Mouse (Mus musculus): ENCODE measurements around the gene Josd2. TPM values are rescaled to one million over a fixed set of nuclear protein-coding genes. Genes with fewer than 3 reads are reported as not detected.

Josd2 gene
- polyA plus RNA-seq, 1 experiment: 233 TPM

DNA sequence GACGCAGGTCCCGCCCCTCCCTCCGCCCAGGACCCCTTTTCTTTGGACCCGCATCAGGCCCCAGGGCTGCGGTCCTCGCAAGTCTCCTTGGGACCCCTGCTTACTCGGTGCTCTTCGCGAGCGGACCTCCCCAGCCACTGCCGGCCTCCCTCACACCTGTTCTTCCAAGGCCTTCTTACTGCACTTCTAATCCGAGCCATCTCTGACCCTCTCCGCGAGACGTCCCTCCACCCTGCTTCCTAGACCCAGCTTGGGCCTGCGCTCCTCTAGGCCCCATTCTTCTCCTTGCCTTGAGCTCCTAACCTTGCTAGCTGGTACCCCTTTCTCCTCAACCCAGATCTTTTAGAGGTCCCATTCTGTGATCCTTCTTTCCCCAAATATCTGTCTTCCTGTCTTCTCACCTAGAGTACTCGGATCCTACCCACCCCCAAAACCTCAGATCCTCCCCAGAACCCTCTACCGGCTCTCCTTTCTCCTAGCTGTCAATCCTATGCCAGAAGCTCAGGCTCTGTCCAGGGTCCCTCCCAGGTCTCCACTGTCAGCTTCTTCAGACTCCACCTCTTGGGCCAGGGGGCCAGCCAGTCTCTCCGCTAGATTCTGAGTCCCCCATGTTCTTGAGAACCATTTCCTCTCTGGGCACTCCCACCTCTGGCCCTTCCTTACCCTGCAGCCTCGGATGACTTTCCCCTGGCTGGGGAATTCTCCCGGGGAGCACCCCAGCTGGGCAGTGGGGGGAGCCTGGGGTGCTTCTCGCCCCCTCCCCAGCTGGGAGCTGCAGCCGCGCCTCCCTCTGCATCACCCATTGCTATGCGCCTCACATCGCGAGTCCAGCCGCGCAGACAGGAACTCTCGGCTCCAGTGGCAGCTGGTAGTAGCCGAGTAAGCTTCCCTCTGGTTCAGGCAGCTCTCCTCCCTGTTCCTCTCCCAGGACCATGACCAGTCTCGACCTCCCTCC, 38.0 kb upstream of the Josd2 start:
- peaks cover 65% of the 10 kb centered on the region for H3K27me3 ChIP-seq (ENCODE audit: control insufficient read depth, insufficient read depth, insufficient read length)
- H3ac ChIP-seq (ENCODE audit: control insufficient read depth, insufficient read length): no peak overlapping the region
- no peak overlapping the region for H3K4me3 ChIP-seq
- H3K36me3 ChIP-seq (ENCODE audit: control insufficient read depth, insufficient read depth): no peaks in the 10 kb centered on the region
- TF ChIP-seq REST (IDR thresholded peaks at IDR 0.05; ENCODE audit: insufficient read depth, insufficient read length): no peak
- TF ChIP-seq E2F4 (IDR thresholded peaks at IDR 0.05; ENCODE audit: insufficient read depth): no peak
- TF ChIP-seq SRF (IDR thresholded peaks at IDR 0.05; ENCODE audit: control insufficient read depth, insufficient read length, low read depth): no peak
- no peak for TF ChIP-seq TCF12 (IDR thresholded peaks at IDR 0.05; ENCODE audit: insufficient read depth, poor library complexity, severe bottlenecking)
- TF ChIP-seq POLR2AphosphoS2 (IDR thresholded peaks at IDR 0.05; ENCODE audit: insufficient read length, low read depth): no peak
- no peak for TF ChIP-seq USF1 (IDR thresholded peaks at IDR 0.05; ENCODE audit: low read depth)
- no peak for TF ChIP-seq POLR2A (IDR thresholded peaks at IDR 0.05; ENCODE audit: insufficient read length, low read depth)
- TF ChIP-seq MYOD1 (IDR thresholded peaks at IDR 0.05; ENCODE audit: control insufficient read depth in 1 of 3, insufficient read length in 2 of 3, low read depth in 2 of 3): no peak
- TF ChIP-seq CEBPB (IDR thresholded peaks at IDR 0.05; ENCODE audit: insufficient read depth, poor library complexity, severe bottlenecking): no peak
- TF ChIP-seq MYOG (IDR thresholded peaks at IDR 0.05; ENCODE audit: control insufficient read depth in 1 of 3, insufficient read depth in 1 of 3, insufficient read length in 2 of 3, low read depth in 2 of 3): no peak
- TF ChIP-seq TCF3 (IDR thresholded peaks at IDR 0.05; ENCODE audit: insufficient read length, low read depth): no peak
- TF ChIP-seq MAX (IDR thresholded peaks at IDR 0.05; ENCODE audit: low read depth): no peak
- no peaks in the 10 kb centered on the region for H3K79me2 ChIP-seq (ENCODE audit: control insufficient read depth, insufficient read depth)
- no peak overlapping the region for H3K4me2 ChIP-seq (ENCODE audit: low read depth)

- H3K4me3 ChIP-seq: no peak overlapping the region
- no peaks in the 10 kb centered on the region for H3K79me2 ChIP-seq (ENCODE audit: control insufficient read depth, insufficient read depth)
- no peaks in the 10 kb centered on the region for H3K36me3 ChIP-seq (ENCODE audit: control insufficient read depth, insufficient read depth)
- no peak overlapping the region for H3K4me2 ChIP-seq (ENCODE audit: low read depth)
- TF ChIP-seq POLR2A (IDR thresholded peaks at IDR 0.05; ENCODE audit: insufficient read length, low read depth) (no peak), TCF12 (IDR thresholded peaks at IDR 0.05; ENCODE audit: insufficient read depth, poor library complexity, severe bottlenecking) (no peak), USF1 (IDR thresholded peaks at IDR 0.05; ENCODE audit: low read depth) (no peak), TCF3 (IDR thresholded peaks at IDR 0.05; ENCODE audit: insufficient read length, low read depth) (no peak), SRF (IDR thresholded peaks at IDR 0.05; ENCODE audit: control insufficient read depth, insufficient read length, low read depth) (no peak), E2F4 (IDR thresholded peaks at IDR 0.05; ENCODE audit: insufficient read depth) (no peak), REST (IDR thresholded peaks at IDR 0.05; ENCODE audit: insufficient read depth, insufficient read length) (no peak), MYOD1 (IDR thresholded peaks at IDR 0.05; ENCODE audit: control insufficient read depth in 1 of 3, insufficient read length in 2 of 3, low read depth in 2 of 3) (no peak), MYOG (IDR thresholded peaks at IDR 0.05; ENCODE audit: control insufficient read depth in 1 of 3, insufficient read depth in 1 of 3, insufficient read length in 2 of 3, low read depth in 2 of 3) (no peak)
- no peak overlapping the region for H3ac ChIP-seq (ENCODE audit: control insufficient read depth, insufficient read length)
- H3K27me3 ChIP-seq (ENCODE audit: control insufficient read depth, insufficient read depth, insufficient read length): peaks cover 67% of the 10 kb centered on the region
Measured at GRCm38 (mm10) chr7:44432550-44432949, 35.2 kb upstream of the Josd2 start.

DNA sequence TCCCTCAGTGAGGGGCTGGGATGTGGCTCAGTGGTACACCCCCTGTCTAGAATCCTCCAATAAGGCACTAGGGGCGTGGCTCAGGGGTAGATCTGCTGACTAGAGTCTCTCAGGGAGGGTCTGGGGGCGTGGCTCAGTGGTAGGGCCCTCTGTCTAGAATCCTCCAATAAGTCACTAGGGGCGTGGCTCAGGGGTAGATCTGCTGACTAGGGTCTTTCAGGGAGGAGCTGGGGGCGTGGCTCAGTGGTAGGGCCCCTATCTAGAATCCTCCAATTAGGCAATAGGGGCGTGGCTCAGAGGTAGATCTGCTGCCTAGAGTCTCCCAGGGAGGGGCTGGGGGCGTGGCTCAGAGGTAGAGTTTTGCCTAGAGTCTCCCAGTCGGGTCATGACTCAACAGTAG, 34.4 kb upstream of the Josd2 start:
- no peak for TF ChIP-seq MYOG (IDR thresholded peaks at IDR 0.05; ENCODE audit: control insufficient read depth in 1 of 3, insufficient read depth in 1 of 3, insufficient read length in 2 of 3, low read depth in 2 of 3)
- TF ChIP-seq POLR2AphosphoS2 (IDR thresholded peaks at IDR 0.05; ENCODE audit: insufficient read length, low read depth): no peak
- TF ChIP-seq E2F4 (IDR thresholded peaks at IDR 0.05; ENCODE audit: insufficient read depth): no peak
- no peak for TF ChIP-seq TCF3 (IDR thresholded peaks at IDR 0.05; ENCODE audit: insufficient read length, low read depth)
- TF ChIP-seq MYOD1 (IDR thresholded peaks at IDR 0.05; ENCODE audit: control insufficient read depth in 1 of 3, insufficient read length in 2 of 3, low read depth in 2 of 3): no peak
- TF ChIP-seq POLR2A (IDR thresholded peaks at IDR 0.05; ENCODE audit: insufficient read length, low read depth): no peak
- no peak for TF ChIP-seq SRF (IDR thresholded peaks at IDR 0.05; ENCODE audit: control insufficient read depth, insufficient read length, low read depth)
- TF ChIP-seq USF1 (IDR thresholded peaks at IDR 0.05; ENCODE audit: low read depth): no peak
- TF ChIP-seq CEBPB (IDR thresholded peaks at IDR 0.05; ENCODE audit: insufficient read depth, poor library complexity, severe bottlenecking): no peak
- no peak for TF ChIP-seq TCF12 (IDR thresholded peaks at IDR 0.05; ENCODE audit: insufficient read depth, poor library complexity, severe bottlenecking)
- TF ChIP-seq REST (IDR thresholded peaks at IDR 0.05; ENCODE audit: insufficient read depth, insufficient read length): no peak
- TF ChIP-seq MAX (IDR thresholded peaks at IDR 0.05; ENCODE audit: low read depth): no peak
- Histone ChIP-seq H3K27me3 (ENCODE audit: control insufficient read depth, insufficient read depth, insufficient read length) (peaks cover 59% of the 10 kb centered on the region), H3K4me2 (ENCODE audit: low read depth) (no peak overlapping the region)

GRCm38 (mm10) chr7:44434089-44434488, 33.7 kb upstream of the Josd2 start:
- Histone ChIP-seq H3K27me3 (ENCODE audit: control insufficient read depth, insufficient read depth, insufficient read length) (peaks cover 52% of the 10 kb centered on the region), H3K36me3 (ENCODE audit: control insufficient read depth, insufficient read depth) (no peaks in the 10 kb centered on the region), H3K4me3 (no peak overlapping the region), H3K79me2 (ENCODE audit: control insufficient read depth, insufficient read depth) (no peaks in the 10 kb centered on the region), H3ac (ENCODE audit: control insufficient read depth, insufficient read length) (no peak overlapping the region), H3K4me2 (ENCODE audit: low read depth) (no peak overlapping the region)
- TF ChIP-seq MAX (IDR thresholded peaks at IDR 0.05; ENCODE audit: low read depth): no peak
- no peak for TF ChIP-seq SRF (IDR thresholded peaks at IDR 0.05; ENCODE audit: control insufficient read depth, insufficient read length, low read depth)
- no peak for TF ChIP-seq POLR2A (IDR thresholded peaks at IDR 0.05; ENCODE audit: insufficient read length, low read depth)
- no peak for TF ChIP-seq POLR2AphosphoS2 (IDR thresholded peaks at IDR 0.05; ENCODE audit: insufficient read length, low read depth)
- no peak for TF ChIP-seq E2F4 (IDR thresholded peaks at IDR 0.05; ENCODE audit: insufficient read depth)
- no peak for TF ChIP-seq CEBPB (IDR thresholded peaks at IDR 0.05; ENCODE audit: insufficient read depth, poor library complexity, severe bottlenecking)
- no peak for TF ChIP-seq USF1 (IDR thresholded peaks at IDR 0.05; ENCODE audit: low read depth)
- TF ChIP-seq MYOD1 (IDR thresholded peaks at IDR 0.05; ENCODE audit: control insufficient read depth in 1 of 3, insufficient read length in 2 of 3, low read depth in 2 of 3): no peak
- TF ChIP-seq TCF12 (IDR thresholded peaks at IDR 0.05; ENCODE audit: insufficient read depth, poor library complexity, severe bottlenecking): no peak
- TF ChIP-seq REST (IDR thresholded peaks at IDR 0.05; ENCODE audit: insufficient read depth, insufficient read length): no peak
- TF ChIP-seq MYOG (IDR thresholded peaks at IDR 0.05; ENCODE audit: control insufficient read depth in 1 of 3, insufficient read depth in 1 of 3, insufficient read length in 2 of 3, low read depth in 2 of 3): no peak
- TF ChIP-seq TCF3 (IDR thresholded peaks at IDR 0.05; ENCODE audit: insufficient read length, low read depth): no peak

More for the DNA sequence above, 34.4 kb upstream of the Josd2 start:
- H3K4me3 ChIP-seq: no peak overlapping the region
- H3K79me2 ChIP-seq (ENCODE audit: control insufficient read depth, insufficient read depth): no peaks in the 10 kb centered on the region
- H3ac ChIP-seq (ENCODE audit: control insufficient read depth, insufficient read length): no peak overlapping the region
- H3K36me3 ChIP-seq (ENCODE audit: control insufficient read depth, insufficient read depth): no peaks in the 10 kb centered on the region

All from myocyte (in vitro differentiated cells).